Mouse (Mus musculus) liver, embryonic 12.5 days (tissue): ENCODE measurements around the gene Eif3c. TPM values are rescaled to one million over a fixed set of nuclear protein-coding genes. Genes with fewer than 3 reads are reported as not detected.

Experiments
- ATAC-seq: fragments of 200-750 bp; cut with Nextera tagmentation; 2 replicates; pipeline ENCODE4 v1.8.0; 2017; ENCODE audit warnings: moderate number of reproducible peaks, mild to moderate bottlenecking, moderate library complexity
- H3K27ac ChIP-seq: fragments of 300-500 bp; sonication (generic); 2 replicates; pipeline ENCODE4 v1.5.1; 2016; ENCODE audit warnings: mild to moderate bottlenecking
- H3K27me3 ChIP-seq: fragments of 300-500 bp; sonication (generic); replicated peaks from 2 replicates; pipeline ENCODE4 v1.6.1; 2016; ENCODE audit warnings: mild to moderate bottlenecking, moderate library complexity
- H3K36me3 ChIP-seq: fragments of 300-500 bp; sonication (generic); 2 replicates; pipeline ENCODE4 v1.6.1; 2016; ENCODE audit warnings: mild to moderate bottlenecking, moderate library complexity
- H3K4me1 ChIP-seq: fragments of 300-500 bp; sonication (generic); 2 replicates; pipeline ENCODE4 v1.6.1; 2016
- H3K4me2 ChIP-seq: fragments of 300-500 bp; sonication (generic); 2 replicates; pipeline ENCODE4 v1.6.1; 2016; ENCODE audit warnings: mild to moderate bottlenecking, moderate library complexity
- H3K4me3 ChIP-seq: fragments of 300-500 bp; sonication (generic); 2 replicates; pipeline ENCODE4 v1.5.1; 2016; ENCODE audit warnings: mild to moderate bottlenecking, moderate library complexity
- H3K9ac ChIP-seq: fragments of 300-500 bp; sonication (generic); 2 replicates; pipeline ENCODE4 v1.6.1; 2016; ENCODE audit warnings: mild to moderate bottlenecking, moderate library complexity
- H3K9me3 ChIP-seq: fragments of 300-500 bp; sonication (generic); replicated peaks from 2 replicates; pipeline ENCODE4 v1.6.1; 2016; ENCODE audit warnings: mild to moderate bottlenecking, moderate library complexity
- WGBS: fragments of 180-500 bp; shearing (Covaris S2); methylation state at CpG from one replicate; pipeline ENCODE4 v1.1.7; 2016; ENCODE audit not compliant: insufficient replicate concordance; 5-methylcytosine and 5-hydroxymethylcytosine counted together
- microRNA-seq: library from miRNA; unstranded; fragments of <30 nt; microRNA quantifications from one replicate; pipeline ENCODE4, GENCODE M21; 2017
- polyA plus RNA-seq: library from polyadenylated mRNA; unstranded; fragments of >200 nt; fragmentation: Nextera tagmentation; extraction: Ambion mirVana; gene quantifications from 2 replicates; pipeline ENCODE4 v1.2.1, GENCODE M21; 2016

Eif3c gene
- polyA plus RNA-seq, 1 experiment from 2014 or later, result 164 TPM

- Histone ChIP-seq H3K9ac (no peak overlapping the region), H3K9me3 (no peaks in the 10 kb centered on the region), H3K4me2 (no peak overlapping the region), H3K27ac (no peak overlapping the region), H3K4me1 (peaks cover 23% of the 10 kb centered on the region), H3K36me3 (peaks cover 15% of the 10 kb centered on the region), H3K4me3 (no peak overlapping the region), H3K27me3 (no peaks in the 10 kb centered on the region)
- ATAC-seq, result no peak
- WGBS, result 84% methylated on average over 2 of the region's 2 CpGs
Observed at GRCm38 (mm10) chr7:126504913-126505312, 61.3 kb downstream of the Eif3c start.

- H3K4me1 ChIP-seq, result peaks cover 31% of the 10 kb centered on the region
- peak within 1 kb of the TSS; percentile 100 for H3K27ac ChIP-seq
- H3K27me3 ChIP-seq, result no peaks in the 10 kb centered on the region
- ATAC-seq, result peak; percentile 84
- H3K4me3 ChIP-seq, result peak within 1 kb of the TSS; percentile 100
- H3K36me3 ChIP-seq, result peaks cover 30% of the 10 kb centered on the region
- H3K9ac ChIP-seq, result peak within 1 kb of the TSS; percentile 100
- no peaks in the 10 kb centered on the region for H3K9me3 ChIP-seq
- peak within 1 kb of the TSS; percentile 84 for H3K4me2 ChIP-seq
- under 1% methylated on average over 53 of the region's 72 CpGs for WGBS
Observed at GRCm38 (mm10) chr7:126503273-126503878, 62.8 kb downstream of the Eif3c start, which contains the start of gene Atxn2l. Gene Atxn2l (minus strand): TSS chr7:126503437.

GRCm38 (mm10) chr7:126502751-126503150, 63.5 kb downstream of the Eif3c start:
- Histone ChIP-seq H3K27me3 (no peaks in the 10 kb centered on the region), H3K9ac (peak overlapping the region; percentile 100), H3K9me3 (no peaks in the 10 kb centered on the region), H3K27ac (peak overlapping the region; percentile 100), H3K4me1 (peaks cover 38% of the 10 kb centered on the region), H3K4me2 (peak overlapping the region; percentile 84), H3K36me3 (peaks cover 36% of the 10 kb centered on the region), H3K4me3 (peak overlapping the region; percentile 100)
- ATAC-seq, result no peak
- under 1% methylated on average over 40 of the region's 40 CpGs for WGBS

- Histone ChIP-seq H3K9ac (peak overlapping the region; percentile 100), H3K27me3 (no peaks in the 10 kb centered on the region), H3K4me2 (peak overlapping the region; percentile 84), H3K4me3 (peak overlapping the region; percentile 100), H3K36me3 (peaks cover 42% of the 10 kb centered on the region), H3K4me1 (peaks cover 41% of the 10 kb centered on the region), H3K9me3 (no peaks in the 10 kb centered on the region), H3K27ac (peak overlapping the region; percentile 100)
- WGBS, result under 1% methylated on average over 55 of the region's 57 CpGs
- ATAC-seq, result peak; percentile 81
Observed at GRCm38 (mm10) chr7:126502023-126502741, 64.0 kb downstream of the Eif3c start.

GRCm38 (mm10) chr7:126501684-126502022, 64.6 kb downstream of the Eif3c start:
- no peak for ATAC-seq
- Histone ChIP-seq H3K4me3 (peak overlapping the region; percentile 100), H3K4me2 (peak overlapping the region; percentile 84), H3K9ac (peak overlapping the region; percentile 100), H3K9me3 (no peaks in the 10 kb centered on the region), H3K36me3 (peaks cover 47% of the 10 kb centered on the region), H3K27ac (peak overlapping the region; percentile 100), H3K4me1 (peaks cover 41% of the 10 kb centered on the region), H3K27me3 (no peaks in the 10 kb centered on the region)
- WGBS, result 3% methylated on average over 9 of the region's 9 CpGs

- no peaks in the 10 kb centered on the region for H3K9me3 ChIP-seq
- peaks cover 70% of the 10 kb centered on the region for H3K36me3 ChIP-seq
- no peaks in the 10 kb centered on the region for H3K27me3 ChIP-seq
- H3K27ac ChIP-seq, result no peak overlapping the region
- H3K9ac ChIP-seq, result no peak overlapping the region
- ATAC-seq, result no peak
- peaks cover 49% of the 10 kb centered on the region for H3K4me1 ChIP-seq
- H3K4me3 ChIP-seq, result no peak overlapping the region
- WGBS, result 91% methylated on average over 7 of the region's 7 CpGs
- no peak overlapping the region for H3K4me2 ChIP-seq
Observed at GRCm38 (mm10) chr7:126499416-126499815, 66.8 kb downstream of the Eif3c start.

- WGBS, result 94% methylated on average over 12 of the region's 12 CpGs
Observed at GRCm38 (mm10) chr7:126497966-126498365, 68.2 kb downstream of the Eif3c start.

GRCm38 (mm10) chr7:126496475-126496874, 69.7 kb downstream of the Eif3c start:
- Histone ChIP-seq H3K4me1 (peaks cover 67% of the 10 kb centered on the region), H3K9me3 (no peaks in the 10 kb centered on the region), H3K27me3 (no peaks in the 10 kb centered on the region), H3K36me3 (peaks cover 99% of the 10 kb centered on the region), H3K4me2 (no peak overlapping the region), H3K4me3 (no peak overlapping the region), H3K9ac (no peak overlapping the region), H3K27ac (no peak overlapping the region)
- 85% methylated on average over 5 of the region's 5 CpGs for WGBS
- ATAC-seq, result no peak

More at GRCm38 (mm10) chr7:126497966-126498365, 68.2 kb downstream of the Eif3c start:
- Histone ChIP-seq H3K4me3 (no peak overlapping the region), H3K9me3 (no peaks in the 10 kb centered on the region), H3K9ac (no peak overlapping the region), H3K36me3 (peaks cover 84% of the 10 kb centered on the region), H3K27ac (no peak overlapping the region), H3K27me3 (no peaks in the 10 kb centered on the region), H3K4me2 (no peak overlapping the region), H3K4me1 (peaks cover 55% of the 10 kb centered on the region)
- ATAC-seq, result no peak

Small RNA genes within 50 kb of the gene (microRNA-seq; reads per million reads assigned to microRNA genes)
- gene Mir7059, result 1.1 reads per million

Other genes starting within 250 kb of the Eif3c start
- 14.5 and 15.6 TPM in 2 replicates for gene Lat, start 196.8 kb downstream of the Eif3c start, polyA plus RNA-seq
- 27.3 and 29.1 TPM in 2 replicates for gene Spns1, start 189.0 kb downstream of the Eif3c start, polyA plus RNA-seq
- gene Nfatc2ip, start 169.7 kb downstream of the Eif3c start, polyA plus RNA-seq, result 3.6 and 3.7 TPM in 2 replicates
- gene Cd19, start 151.5 kb downstream of the Eif3c start, polyA plus RNA-seq, result 0.08 TPM in 1 of 2 replicates, not detected in the other
- gene Rabep2, start 137.7 kb downstream of the Eif3c start, polyA plus RNA-seq, result 9.6 and 10.2 TPM in 2 replicates
- 0.17 and 1.5 TPM in 2 replicates for gene Atp2a1, start 103.3 kb downstream of the Eif3c start, polyA plus RNA-seq
- 17.0 and 17.5 TPM in 2 replicates for gene Sh2b1, start 91.0 kb downstream of the Eif3c start, polyA plus RNA-seq
- 120 and 129 TPM in 2 replicates for gene Tufm, start 79.0 kb downstream of the Eif3c start, polyA plus RNA-seq
- gene Atxn2l, start 63.0 kb downstream of the Eif3c start, polyA plus RNA-seq, result 48.7 and 49.4 TPM in 2 replicates
- 0.77 and 1.1 TPM in 2 replicates for gene Apobr, start 18.5 kb upstream of the Eif3c start, polyA plus RNA-seq
- gene Cln3, start 19.4 kb upstream of the Eif3c start, polyA plus RNA-seq, result 12.5 TPM in 2 replicates
- not detected in 2 replicates for gene Il27, start 28.5 kb upstream of the Eif3c start, polyA plus RNA-seq
- 3.2 and 3.7 TPM in 2 replicates for gene Nupr1, start 64.5 kb upstream of the Eif3c start, polyA plus RNA-seq
- gene Sgf29, start 82.9 kb upstream of the Eif3c start, polyA plus RNA-seq, result 36.3 and 42.4 TPM in 2 replicates
- 0.24 and 0.50 TPM in 2 replicates for gene Sult1a1, start 110.0 kb upstream of the Eif3c start, polyA plus RNA-seq
- gene Bola2, start 129.0 kb upstream of the Eif3c start, polyA plus RNA-seq, result 134 and 153 TPM in 2 replicates
- 4.5 and 5.1 TPM in 2 replicates for gene Slx1b, start 129.4 kb upstream of the Eif3c start, polyA plus RNA-seq
- gene Coro1a, start 141.4 kb upstream of the Eif3c start, polyA plus RNA-seq, result 77.9 and 86.6 TPM in 2 replicates
- 23.7 and 25.0 TPM in 2 replicates for gene Mapk3, start 193.2 kb upstream of the Eif3c start, polyA plus RNA-seq
- 0.54 and 0.78 TPM in 2 replicates for gene Gdpd3, start 199.9 kb upstream of the Eif3c start, polyA plus RNA-seq
- 77.2 and 78.5 TPM in 2 replicates for gene Ypel3, start 210.5 kb upstream of the Eif3c start, polyA plus RNA-seq
- gene Tbx6, start 215.1 kb upstream of the Eif3c start, polyA plus RNA-seq, result 0.33 and 0.50 TPM in 2 replicates
- gene Ppp4c, start 226.1 kb upstream of the Eif3c start, polyA plus RNA-seq, result 191 and 205 TPM in 2 replicates
- gene Fam57b, start 231.3 kb upstream of the Eif3c start, polyA plus RNA-seq, result not detected in 2 replicates